Mouse (Mus musculus) right cerebral cortex, postnatal 4 days (tissue): Measurements from ENCODE around the gene Cux1.

ENCODE experiments used
- DNase-seq: peaks from one replicate; pipeline ENCODE4 v3.0.0-alpha.2; 2022

Gene Cux1

DNA sequence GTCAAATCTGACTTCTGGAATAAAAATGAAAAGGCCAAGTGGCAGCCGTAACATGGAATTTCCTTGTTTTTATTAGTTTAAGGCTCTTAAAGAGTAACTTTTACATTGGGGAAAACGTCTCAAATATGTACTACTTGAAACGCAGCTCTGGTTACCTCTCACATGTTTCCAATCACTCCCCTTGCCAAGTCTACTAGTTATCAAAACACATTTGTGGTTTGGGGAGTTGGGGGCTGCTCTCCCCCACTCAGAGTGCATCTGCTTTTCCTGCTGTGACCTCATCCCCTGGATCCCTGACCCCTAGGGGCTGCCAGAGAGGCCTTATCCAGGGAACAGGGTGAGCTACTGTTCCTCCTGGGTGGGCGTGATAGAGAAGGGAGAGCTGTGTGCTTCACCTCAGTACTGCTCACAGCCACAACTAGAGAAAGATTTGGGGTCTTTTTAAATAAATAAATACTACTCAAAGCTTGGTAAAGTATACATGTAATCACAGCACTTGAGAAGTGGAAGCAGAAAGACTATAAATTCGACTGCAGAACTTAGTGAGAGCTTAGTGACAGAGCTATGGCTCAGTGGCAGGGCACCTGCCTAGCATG is 64.7 kb downstream of the Cux1 start:
- DNase-seq, result no peak

DNA sequence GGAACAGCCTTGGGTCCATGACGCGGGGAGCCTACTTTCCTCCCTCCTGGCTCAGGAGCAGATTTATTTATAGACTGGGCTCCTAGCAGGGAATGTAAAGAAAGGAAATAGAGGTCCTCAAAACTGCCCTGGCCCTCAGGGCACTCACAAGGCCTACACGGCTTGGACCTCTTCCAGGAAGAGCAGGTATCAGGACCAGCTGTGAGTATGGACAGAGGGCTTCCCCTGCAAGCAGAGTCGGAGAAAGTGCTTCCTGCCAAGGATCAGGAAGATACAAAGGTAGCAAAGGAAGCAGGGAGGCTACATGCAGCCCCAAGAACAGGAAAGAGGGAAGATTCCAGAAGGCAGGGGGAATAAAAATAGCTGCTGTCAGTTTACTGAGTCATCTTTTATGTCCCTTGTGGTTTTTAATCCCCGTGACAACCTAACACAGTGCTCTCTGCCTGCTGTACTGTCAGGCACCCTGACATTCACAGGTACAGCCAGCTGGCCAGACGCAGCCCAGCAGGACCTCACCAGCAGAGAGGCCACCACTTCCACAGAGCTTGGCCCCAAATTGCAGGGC is 66.9 kb downstream of the Cux1 start:
- DNase-seq, result no peak

DNA sequence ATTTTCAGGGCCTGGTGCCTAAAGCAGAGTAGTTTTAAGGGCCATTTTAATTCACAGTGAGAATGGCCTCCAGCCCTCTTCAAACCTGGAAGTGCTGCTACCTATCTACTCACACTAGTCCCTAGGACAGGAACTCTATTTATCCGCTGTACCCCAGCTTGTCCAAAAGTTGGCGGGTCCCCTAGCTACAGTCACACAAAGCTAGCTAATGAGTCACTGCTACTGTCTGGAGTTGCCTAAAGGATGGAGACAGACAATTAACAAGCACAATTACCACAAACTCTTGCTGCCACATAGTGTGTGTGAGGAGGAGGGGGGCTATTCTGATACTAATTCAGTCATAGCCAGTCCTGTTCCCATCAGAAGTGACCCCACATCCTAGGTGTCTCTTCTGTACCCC is 68.0 kb downstream of the Cux1 start:
- DNase-seq, result no peak

DNA sequence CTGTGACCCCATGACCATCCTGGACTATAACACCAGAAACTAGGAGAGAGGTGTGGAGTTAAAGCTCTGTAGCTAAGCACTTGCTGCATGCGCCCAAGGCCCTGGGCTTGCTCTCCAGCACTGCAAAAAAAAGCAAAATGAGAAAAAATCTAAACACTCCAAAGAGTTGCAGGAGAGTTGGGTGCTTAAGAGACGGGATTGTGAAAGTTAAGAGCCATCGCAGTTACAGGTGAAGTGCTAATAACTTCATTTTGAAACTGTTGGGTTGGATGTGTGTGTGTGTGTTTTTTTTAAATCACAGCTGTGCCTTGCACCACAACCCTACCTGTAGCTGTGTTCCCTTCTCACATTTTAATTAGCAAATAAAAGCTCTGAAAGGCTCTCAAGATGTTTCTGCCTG is 68.5 kb downstream of the Cux1 start:
- no peak for DNase-seq

DNA sequence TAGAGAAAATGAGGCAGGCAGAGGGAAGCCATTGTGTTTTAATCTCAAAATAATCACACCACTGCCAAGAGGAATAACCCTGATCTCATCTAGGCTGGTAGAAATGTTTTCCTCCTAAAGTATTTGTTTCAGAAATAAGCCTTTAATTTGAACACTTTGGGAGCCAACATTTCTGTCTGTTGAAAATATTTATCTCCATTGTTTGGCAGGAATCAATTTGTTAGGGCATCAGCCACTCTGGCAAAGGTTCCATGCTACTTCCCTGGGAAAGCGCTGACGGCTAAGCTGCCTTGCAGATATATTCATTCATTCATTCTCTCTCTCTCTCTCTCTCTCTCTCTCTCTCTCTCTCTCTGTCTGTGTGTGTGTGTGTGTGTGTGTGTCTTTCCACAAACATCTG is 70.0 kb downstream of the Cux1 start:
- no peak for DNase-seq

DNA sequence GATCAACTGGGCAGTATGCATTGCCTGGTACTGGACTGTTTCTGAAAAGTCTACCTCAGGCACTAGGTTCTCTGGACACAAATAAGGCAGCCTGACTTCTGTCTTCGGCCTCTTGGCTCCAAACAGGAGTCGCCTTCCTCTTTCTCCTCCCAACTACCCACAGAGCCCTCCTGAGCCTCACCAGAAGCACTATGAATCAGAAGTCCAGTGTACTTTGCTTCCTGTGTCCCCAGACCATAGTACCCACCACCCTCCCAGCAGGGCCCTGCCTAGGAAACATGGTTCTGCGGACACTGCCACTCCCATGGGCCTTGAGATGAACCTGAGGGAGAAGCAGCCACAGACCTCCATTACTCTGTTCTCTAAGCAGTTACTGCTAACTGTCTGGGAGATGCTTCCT is 71.7 kb downstream of the Cux1 start:
- DNase-seq, result no peak

DNA sequence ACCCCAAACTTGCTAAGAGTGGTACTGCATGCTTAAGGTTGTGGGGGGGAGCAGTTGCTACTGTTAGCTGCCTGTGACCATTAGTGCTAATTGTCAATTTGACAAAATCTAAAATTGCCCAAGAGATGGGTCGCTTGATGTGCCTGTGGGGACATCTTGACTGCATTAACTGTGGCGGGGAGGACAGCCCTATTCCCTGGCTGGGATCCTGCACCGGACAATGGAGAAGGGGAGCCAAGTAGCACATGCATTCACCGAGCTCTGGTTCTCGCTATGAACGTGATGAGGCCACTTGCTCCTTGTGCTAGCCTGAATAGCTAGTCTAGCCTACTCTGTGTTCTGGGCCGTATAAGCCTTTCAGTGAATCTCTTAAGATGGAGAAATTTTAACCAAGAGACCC is 72.4 kb downstream of the Cux1 start:
- no peak for DNase-seq

DNA sequence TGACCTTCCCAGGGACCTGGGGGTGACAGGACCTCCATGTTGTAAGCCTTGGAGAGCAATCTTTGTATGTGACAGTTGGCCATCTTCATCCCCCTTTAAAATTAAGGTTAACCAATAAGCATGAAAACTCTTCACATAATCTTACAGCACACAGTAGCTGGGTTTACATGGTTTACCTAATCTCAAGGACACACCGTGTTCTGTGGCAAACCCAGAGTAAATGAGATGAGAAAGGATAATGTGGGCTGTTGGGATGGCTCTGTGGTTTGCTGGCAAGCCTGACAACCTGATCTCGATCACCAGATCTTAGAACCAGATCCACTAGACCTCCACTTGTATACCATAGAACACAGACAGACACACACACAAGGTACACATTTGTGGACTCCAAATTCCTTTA is 73.0 kb downstream of the Cux1 start:
- DNase-seq, result no peak

DNA sequence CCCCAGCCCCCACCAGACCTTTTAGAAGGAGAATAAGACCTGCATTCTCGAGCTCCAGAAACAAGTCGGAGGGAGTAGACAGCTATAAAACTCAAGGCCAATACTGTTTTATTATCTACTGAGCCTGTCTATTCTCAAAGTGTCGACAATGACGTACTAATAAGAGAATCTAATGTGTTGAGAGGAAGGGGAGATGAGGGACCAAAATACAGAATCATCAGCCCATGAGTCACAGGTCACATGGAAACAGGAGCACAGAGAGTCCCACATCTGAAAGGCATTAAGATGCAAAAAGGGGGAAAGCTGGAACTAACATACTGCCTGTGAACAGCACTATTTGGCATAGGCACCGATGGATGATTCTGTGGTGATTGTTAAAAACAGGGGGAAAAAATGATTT is 77.8 kb downstream of the Cux1 start:
- DNase-seq, result no peak

DNA sequence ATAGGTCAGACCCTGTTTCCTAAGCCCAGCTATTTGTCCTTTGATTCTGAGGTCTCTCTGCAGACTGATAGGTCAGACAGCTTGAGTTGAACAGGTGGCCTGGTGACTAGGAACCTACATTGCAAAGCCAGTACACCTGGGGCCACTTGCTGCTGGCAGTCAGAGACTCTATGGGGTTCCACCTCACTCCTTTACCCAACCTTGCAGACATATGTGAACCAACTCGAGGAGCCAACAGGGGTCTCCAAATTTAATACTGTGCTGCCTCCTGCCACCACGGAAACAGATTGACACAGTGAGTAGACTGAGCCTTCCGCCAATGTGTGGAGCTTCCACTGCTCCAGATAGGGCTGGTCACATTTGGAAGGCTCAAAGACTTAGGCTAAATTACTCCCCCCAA is 78.6 kb downstream of the Cux1 start:
- DNase-seq, result no peak

DNA sequence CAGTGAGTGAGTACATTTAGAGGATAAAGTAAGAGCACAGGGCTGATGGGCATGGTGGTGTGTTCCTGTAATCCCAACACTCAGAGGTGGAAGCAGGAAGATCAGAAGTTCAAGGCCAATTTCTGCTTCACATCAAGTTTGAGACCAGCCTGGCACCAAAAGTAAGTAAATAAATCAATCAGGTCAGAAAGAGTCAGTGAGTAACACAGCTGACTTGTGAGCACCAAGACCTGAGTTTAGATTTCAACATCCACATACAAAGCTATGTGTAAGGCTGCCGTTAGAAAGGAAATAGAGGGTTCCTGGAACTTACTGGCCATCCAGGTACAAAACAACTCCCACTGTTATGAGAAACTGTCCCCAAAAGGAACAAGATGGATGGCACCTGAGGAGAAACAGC is 79.1 kb downstream of the Cux1 start:
- no peak for DNase-seq

DNA sequence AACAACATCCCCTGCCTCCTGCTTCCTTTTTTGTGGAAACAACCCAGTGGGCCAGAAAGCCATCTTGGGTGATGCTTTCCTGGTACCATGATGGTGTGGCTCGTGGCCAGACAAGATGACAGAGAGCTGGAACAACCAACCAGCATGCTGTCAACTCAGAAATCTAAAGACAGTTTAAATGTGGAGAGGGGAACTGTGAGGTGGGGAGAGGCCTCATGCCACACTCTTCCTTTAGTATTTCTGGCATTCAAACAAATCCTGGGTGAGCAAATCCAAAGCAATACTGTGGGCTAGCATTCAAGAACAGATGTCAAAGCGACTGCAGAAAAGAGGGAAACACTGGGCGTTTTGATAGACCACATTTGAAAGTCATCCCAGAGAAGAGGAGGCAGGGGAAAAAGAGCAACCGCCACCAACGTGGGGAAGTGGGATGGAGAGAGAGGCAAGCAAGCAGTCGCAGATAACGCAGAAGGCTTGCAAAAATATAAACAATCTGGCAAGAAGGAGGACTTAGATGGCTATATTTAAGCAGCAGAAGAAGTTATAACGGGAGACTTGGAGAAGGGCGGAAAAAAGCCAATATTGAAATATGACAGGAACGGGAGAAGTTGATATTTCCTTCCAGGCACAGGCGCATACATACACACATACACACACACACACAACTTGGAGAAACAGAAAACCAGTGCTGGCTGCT is 79.7 kb downstream of the Cux1 start:
- DNase-seq, result peak; percentile 67

DNA sequence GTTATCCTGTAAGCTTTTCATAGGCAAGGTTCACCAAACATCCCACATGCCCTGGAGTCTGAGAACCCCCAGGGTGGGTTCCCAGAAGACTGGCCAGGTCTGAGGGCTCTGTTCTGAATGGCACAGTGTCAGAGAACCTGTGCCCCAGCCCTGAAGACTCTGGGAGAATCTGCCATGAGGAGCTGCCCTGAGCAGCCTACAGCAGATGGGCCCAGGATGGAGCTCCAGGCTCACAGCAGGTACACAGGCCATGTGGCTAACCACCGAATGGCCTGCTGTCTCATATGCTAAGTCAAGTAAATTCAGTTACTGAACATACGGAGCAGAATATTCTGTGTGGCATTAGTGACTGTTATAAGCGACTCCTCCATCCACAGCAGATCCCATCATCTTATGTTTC is 80.9 kb downstream of the Cux1 start:
- DNase-seq, result no peak

DNA sequence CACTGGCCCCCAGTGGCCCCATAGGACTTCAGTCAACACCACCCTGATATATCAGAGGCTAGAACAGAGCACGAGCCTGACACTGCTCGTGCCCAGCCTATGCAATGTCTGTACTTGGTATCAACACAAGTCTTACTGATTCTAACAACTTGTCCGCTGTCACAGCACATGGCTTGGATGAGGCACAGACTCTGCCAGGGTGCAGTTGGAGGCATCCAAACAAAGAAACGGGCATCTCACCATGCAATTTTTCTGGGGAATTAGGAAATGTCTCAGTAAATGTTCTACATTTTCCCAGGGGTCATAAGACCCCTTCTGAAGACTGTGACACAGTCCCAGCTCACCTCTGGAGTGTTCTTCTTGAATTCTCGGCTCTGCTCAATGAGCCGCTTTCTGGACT is 81.9 kb downstream of the Cux1 start:
- no peak for DNase-seq

DNA sequence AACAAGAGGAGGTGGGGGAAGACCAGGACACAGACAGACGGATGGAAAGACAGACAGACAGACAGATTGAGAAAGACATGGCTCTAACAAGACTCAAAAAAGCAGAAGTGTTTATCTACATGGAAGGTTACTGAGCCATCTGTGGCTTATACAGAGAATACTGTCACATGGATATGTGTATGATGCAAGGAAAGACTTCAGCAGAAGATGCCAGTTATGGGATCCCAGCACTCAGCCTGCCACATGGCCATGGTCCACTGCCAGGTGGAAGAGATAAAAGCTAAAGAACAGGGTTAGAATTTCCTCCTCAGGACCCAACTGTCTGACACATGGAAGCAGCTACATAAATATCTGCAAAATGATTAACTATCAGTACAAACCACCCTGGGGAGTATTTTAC is 84.9 kb downstream of the Cux1 start:
- DNase-seq, result no peak

DNA sequence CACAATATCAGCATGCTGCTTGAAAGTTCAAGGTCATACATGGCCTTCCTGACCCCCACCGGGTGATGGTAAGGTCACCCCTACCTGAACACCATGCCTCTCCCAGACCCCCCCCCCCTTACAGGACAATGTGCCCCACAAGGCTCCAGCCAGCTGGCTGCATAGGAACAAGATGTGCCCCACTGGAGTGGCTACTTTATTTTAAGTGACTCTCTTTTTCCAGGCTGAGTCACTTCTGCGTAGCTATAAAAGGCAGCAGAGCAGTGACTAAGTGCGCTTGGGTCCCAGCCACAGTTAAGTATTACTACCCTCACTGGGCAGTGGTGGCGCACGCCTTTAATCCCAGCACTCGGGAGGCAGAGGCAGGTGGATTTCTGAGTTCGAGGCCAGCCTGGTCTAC is 86.7 kb downstream of the Cux1 start:
- DNase-seq, result no peak

DNA sequence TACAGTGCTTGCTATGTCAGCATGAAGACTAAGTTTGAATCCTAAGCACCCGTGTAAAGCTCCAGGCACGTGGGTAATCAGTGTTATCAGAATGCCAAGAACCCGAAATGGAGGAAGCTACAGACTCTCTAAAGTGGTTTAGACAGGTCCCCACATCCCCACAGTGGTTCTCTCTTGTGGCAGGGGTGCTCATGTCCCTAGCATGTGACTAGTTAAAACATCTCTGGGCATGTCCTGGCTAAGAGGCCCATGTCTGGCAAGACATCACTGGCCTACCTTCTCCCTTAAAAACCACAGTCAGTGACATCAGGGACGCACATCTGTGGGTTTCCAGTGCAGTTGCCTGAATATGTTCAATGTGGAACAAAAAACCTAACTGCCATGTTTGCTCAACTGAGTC is 87.5 kb downstream of the Cux1 start:
- DNase-seq, result no peak

DNA sequence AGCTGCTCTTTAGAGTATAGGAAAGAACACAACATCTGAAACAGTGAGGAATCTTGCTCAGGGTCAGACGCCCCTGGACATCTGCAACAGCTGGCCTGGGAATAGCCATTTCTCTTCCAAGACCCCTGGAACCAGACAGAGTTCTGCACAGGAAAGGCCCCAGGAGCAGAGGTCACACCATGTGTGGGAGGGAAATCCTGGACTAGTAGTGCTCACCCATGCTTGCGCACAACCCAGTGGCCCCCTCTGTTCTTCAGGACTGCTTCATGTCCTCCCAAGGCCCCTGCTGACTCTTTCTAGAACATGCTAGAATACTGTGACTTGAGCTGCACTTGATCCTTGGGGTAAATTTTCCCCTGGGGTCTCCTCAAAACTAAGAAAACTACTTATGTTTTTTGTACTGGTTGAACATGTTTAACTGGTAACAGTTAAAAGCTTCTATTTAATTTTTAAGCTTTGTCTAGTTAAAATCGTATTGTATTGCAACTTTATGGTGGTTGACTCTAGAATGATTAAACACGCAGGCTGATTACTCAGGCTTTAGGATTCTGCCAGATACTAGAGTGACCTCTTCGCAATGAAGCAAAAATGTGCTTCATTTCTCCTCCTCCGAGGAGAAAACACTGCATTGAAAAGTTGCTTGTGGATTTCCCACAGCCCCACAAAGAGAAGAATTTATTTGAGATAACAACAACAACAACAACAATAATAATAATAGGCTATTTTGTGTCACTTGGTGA is 88.1 kb downstream of the Cux1 start:
- no peak for DNase-seq

DNA sequence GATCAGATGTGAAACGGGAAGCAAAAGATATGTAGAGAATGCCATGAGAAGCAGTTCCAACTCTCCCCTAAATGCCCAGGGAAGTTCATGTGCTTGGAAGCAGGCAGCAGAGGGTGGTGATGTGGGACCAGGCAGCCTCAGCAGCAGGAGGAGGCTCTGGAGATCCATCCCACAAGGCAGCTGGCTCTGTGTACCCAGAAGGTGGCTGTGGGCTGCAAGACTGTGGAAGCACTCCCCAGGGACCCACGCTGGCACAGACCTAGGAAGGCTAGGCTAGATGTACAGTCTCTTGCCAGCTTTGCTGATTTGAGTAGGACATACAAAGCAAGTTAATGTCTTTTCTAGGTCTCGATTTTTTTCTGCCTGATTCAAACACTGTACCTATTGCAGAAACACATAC is 91.0 kb downstream of the Cux1 start:
- DNase-seq, result no peak

DNA sequence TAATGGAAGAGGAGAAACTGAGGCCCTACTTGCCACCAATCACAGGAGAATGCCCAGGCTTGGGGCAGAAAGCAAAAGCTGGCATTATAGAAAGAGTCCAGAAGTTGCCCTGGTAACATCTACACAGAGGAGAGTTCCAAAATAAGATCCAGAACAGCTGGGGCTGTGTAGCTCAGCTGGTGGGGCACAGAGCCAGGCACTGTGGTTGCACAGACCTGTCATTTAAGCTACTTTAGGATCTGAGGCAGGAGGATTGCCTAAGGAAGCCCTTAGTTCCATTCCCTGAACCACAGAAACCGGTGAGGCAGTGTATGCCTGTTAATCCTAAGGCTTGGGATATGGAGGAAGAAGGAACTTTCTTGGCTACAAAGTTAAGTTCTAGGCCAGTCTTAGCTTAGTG is 92.1 kb downstream of the Cux1 start:
- no peak for DNase-seq

DNA sequence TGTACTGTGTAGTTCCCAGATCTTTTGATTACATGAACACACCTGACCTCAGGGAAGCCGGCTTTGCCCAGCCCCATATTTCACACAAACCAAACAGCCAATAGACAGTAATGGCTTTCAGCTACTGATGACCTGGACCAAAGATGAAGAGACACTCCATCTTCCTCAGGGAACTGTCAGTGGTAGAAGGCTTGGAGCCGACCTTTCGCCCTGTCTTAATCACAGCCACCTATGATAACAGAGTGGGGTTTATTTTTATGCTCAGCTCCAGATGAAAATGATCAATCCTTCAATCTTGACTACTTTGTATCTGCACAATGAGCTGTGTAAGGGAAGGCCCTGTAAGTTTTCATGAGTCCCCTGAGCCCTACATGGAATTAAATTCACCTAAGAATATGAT is 93.2 kb downstream of the Cux1 start:
- no peak for DNase-seq

DNA sequence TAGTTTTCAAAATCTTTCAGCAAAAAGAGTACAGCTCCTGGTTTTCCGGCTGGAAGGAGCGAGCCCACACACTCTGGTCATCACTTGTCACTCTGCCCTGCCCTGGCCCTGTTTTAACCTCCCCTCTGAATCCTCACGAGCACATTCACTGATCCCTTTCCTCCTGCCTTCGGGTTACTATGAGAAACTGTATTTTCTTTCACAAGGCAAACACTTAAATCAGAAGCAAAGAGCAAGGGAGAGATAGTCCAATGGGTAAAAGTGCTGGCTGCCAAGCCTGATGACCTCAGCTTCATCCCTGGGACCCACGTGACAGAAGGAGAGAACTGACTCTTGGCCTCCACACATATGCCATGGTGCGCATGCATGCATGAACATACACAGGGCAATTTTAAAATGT is 94.0 kb downstream of the Cux1 start:
- DNase-seq, result no peak

DNA sequence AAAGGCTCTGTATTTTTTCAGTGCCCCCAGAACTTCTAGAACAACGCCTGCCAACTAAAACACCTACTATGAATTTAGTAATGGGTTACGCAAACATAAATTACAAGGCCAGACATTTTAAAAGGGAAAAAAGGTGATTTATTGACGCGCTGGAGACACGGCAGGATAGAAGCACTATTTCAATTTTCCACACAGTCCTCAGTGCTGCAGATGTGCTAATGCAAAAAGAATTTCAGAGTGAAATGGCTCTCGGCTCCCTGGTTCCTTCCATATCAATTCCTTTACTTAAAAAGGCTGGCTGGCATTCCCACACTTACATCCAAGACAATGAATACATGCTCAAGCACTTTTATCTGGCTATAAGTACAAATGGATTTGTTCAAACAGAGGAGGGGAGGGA is 94.4 kb downstream of the Cux1 start:
- DNase-seq, result no peak
